Mouse (Mus musculus): Measurements from ENCODE around the gene Robo1. TPM values are rescaled to one million over a fixed set of nuclear protein-coding genes. Genes with fewer than 3 reads are reported as not detected.
A peak's percentile ranks its signal among the peaks of the same experiment; 100 is the strongest.

Robo1 gene
- polyA plus RNA-seq, 1 experiment from 2014 or later, result 54.0 TPM

- no peak overlapping the region for H3K27ac ChIP-seq (replicated peaks)
- no peak overlapping the region for H3K4me3 ChIP-seq
- no peak for ATAC-seq (replicated peaks)
- H3K36me3 ChIP-seq, result 0 out of 2 replicates have a peak, but pooled peaks cover 4% of the 10 kb centered on the region
- no peaks in the 10 kb centered on the region for H3K9me3 ChIP-seq
- H3K4me1 ChIP-seq, result no peaks in the 10 kb centered on the region
- no peak overlapping the region for H3K4me2 ChIP-seq (replicated peaks)
- 79% methylated on average over 8 of the region's 8 CpGs for WGBS
- H3K27me3 ChIP-seq, result no peaks in the 10 kb centered on the region
- H3K9ac ChIP-seq (replicated peaks), result no peak overlapping the region
Observed at GRCm38 (mm10) chr16:73014544-73014943, 706.4 kb downstream of the Robo1 start.

- Histone ChIP-seq H3K4me3 (no peak overlapping the region), H3K9ac (replicated peaks) (no peak overlapping the region), H3K36me3 (0 out of 2 replicates have a peak, but pooled peaks cover 4% of the 10 kb centered on the region), H3K9me3 (no peaks in the 10 kb centered on the region), H3K27ac (replicated peaks) (no peak overlapping the region), H3K4me2 (replicated peaks) (no peak overlapping the region), H3K4me1 (no peaks in the 10 kb centered on the region), H3K27me3 (no peaks in the 10 kb centered on the region)
- 74% methylated on average over 4 of the region's 4 CpGs for whole genome bisulfite sequencing
- no peak for ATAC-seq (replicated peaks)
Observed at GRCm38 (mm10) chr16:73015976-73016375, 707.9 kb downstream of the Robo1 start.

DNA sequence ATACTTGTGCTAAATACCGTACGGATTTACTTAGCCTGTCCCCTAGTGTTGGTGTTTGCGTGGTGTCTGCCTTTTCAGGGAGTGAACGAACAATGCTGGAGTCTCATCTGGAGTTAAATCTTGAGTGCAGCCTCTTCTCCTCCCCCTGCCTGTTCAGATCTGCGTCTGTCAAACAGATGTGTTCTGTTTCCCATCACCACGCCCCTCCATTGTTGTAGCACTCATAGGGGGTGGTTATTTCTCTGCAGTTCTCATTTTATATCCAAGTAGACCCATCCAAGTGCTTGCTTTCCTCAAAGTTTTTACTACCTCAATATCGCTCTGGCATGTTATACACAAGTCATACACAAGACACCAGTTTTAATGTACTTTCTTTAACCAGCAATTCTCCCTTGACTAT is 708.7 kb downstream of the Robo1 start:
- Histone ChIP-seq H3K4me1 (0 out of 2 replicates have a peak, but pooled peaks cover 3% of the 10 kb centered on the region), H3K9ac (replicated peaks) (no peak overlapping the region), H3K27ac (replicated peaks) (no peak overlapping the region), H3K4me3 (no peak overlapping the region), H3K4me2 (replicated peaks) (no peak overlapping the region), H3K36me3 (0 out of 2 replicates have a peak, but pooled peaks cover 4% of the 10 kb centered on the region), H3K9me3 (no peaks in the 10 kb centered on the region), H3K27me3 (no peaks in the 10 kb centered on the region)
- WGBS, result 82% methylated on average over 7 of the region's 7 CpGs
- ATAC-seq (replicated peaks), result no peak

- Histone ChIP-seq H3K4me3 (no peak overlapping the region), H3K9ac (replicated peaks) (no peak overlapping the region), H3K4me1 (0 out of 2 replicates have a peak, but pooled peaks cover 9% of the 10 kb centered on the region), H3K27ac (replicated peaks) (no peak overlapping the region), H3K4me2 (replicated peaks) (no peak overlapping the region), H3K9me3 (no peaks in the 10 kb centered on the region), H3K36me3 (no peaks in the 10 kb centered on the region; the same call in 1 of the 2 replicates), H3K27me3 (no peaks in the 10 kb centered on the region)
- 89% methylated on average over 13 of the region's 13 CpGs for WGBS
- ATAC-seq (replicated peaks), result no peak
Observed at GRCm38 (mm10) chr16:73024326-73024725, 716.2 kb downstream of the Robo1 start.

- H3K9me3 ChIP-seq, result no peaks in the 10 kb centered on the region
- H3K4me2 ChIP-seq (replicated peaks), result no peak overlapping the region
- no peaks in the 10 kb centered on the region for H3K27me3 ChIP-seq
- H3K9ac ChIP-seq (replicated peaks), result no peak overlapping the region
- no peak for ATAC-seq (replicated peaks)
- H3K4me1 ChIP-seq, result 0 out of 2 replicates have a peak, but pooled peaks cover 6% of the 10 kb centered on the region
- no peak overlapping the region for H3K27ac ChIP-seq (replicated peaks)
- 72% methylated on average over 14 of the region's 14 CpGs for WGBS
- H3K36me3 ChIP-seq, result no peaks in the 10 kb centered on the region; the same call in 1 of the 2 replicates
- no peak overlapping the region for H3K4me3 ChIP-seq
Observed at GRCm38 (mm10) chr16:73027692-73028091, 719.6 kb downstream of the Robo1 start.

DNA sequence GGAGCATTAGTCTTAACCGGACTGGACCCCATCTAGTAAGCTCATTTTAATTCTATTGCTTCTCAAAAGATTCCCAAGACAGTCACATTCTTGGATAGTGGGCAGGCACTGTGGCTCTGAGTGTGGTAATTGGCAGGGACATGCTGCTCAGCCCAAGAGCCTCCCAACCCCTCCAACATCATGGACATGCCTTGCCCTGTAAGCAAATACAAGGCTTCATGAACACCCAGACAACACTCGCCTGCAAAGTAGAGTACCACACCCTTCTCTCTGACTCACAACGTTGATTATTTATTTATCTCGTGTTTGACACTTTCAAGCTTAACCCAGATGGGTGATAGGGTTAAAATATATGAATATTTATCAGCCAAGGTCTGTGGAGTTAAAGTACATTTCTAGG is 722.9 kb downstream of the Robo1 start:
- no peak overlapping the region for H3K4me2 ChIP-seq (replicated peaks)
- H3K9me3 ChIP-seq, result no peaks in the 10 kb centered on the region
- no peak overlapping the region for H3K9ac ChIP-seq (replicated peaks)
- H3K4me1 ChIP-seq, result 0 out of 2 replicates have a peak, but pooled peaks cover 6% of the 10 kb centered on the region
- ATAC-seq (replicated peaks), result no peak
- H3K27me3 ChIP-seq, result no peaks in the 10 kb centered on the region
- WGBS, result 71% methylated on average over 4 of the region's 4 CpGs
- H3K36me3 ChIP-seq, result no peaks in the 10 kb centered on the region
- H3K4me3 ChIP-seq, result no peak overlapping the region
- H3K27ac ChIP-seq (replicated peaks), result no peak overlapping the region

DNA sequence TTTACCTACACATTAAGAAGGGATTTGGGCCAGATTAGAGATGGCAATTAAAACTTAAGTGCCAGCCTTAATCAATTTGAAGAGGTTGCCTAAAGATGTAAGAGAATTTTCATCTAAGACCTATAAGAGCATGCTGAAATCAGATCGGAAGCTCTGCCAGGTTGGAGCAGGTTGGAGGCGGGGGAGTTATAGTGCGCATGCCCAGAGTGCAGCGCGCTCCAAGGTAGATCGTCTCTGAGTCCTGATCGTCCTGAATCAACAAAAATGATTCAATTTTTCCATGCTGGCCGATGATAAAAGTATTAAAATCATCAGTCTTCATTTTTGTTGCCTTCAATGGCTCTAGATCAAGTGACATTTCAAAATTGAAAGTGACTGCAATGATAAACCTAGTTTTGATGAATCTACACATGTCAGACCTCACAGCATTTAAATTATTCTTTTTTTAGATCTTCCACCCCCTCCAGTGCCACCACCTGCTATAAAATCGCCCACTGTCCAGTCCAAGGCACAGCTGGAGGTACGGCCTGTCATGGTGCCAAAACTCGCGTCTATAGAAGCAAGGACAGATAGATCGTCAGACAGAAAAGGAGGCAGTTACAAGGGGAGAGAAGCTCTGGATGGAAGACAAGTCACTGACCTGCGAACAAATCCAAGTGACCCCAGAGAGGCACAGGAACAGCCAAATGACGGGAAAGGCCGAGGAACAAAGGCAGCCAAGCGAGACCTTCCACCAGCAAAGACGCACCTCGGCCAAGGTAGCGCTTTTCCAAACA is 727.3 kb downstream of the Robo1 start:
- WGBS, result 83% methylated on average over 20 of the region's 20 CpGs
- no peak for ATAC-seq (replicated peaks)
- Histone ChIP-seq H3K27ac (replicated peaks) (no peak overlapping the region), H3K9ac (replicated peaks) (no peak overlapping the region), H3K36me3 (peaks cover 9% of the 10 kb centered on the region), H3K4me3 (no peak overlapping the region), H3K27me3 (no peaks in the 10 kb centered on the region), H3K4me1 (no peaks in the 10 kb centered on the region), H3K9me3 (no peaks in the 10 kb centered on the region), H3K4me2 (replicated peaks) (no peak overlapping the region)

GRCm38 (mm10) chr16:73038552-73038951 is 730.4 kb downstream of the Robo1 start:
- Histone ChIP-seq H3K9ac (replicated peaks) (no peak overlapping the region), H3K27ac (replicated peaks) (no peak overlapping the region), H3K4me2 (replicated peaks) (no peak overlapping the region), H3K9me3 (no peaks in the 10 kb centered on the region), H3K27me3 (no peaks in the 10 kb centered on the region), H3K36me3 (peaks cover 24% of the 10 kb centered on the region), H3K4me1 (no peaks in the 10 kb centered on the region), H3K4me3 (no peak overlapping the region)
- 76% methylated on average over 7 of the region's 7 CpGs for WGBS
- ATAC-seq (replicated peaks), result no peak

DNA sequence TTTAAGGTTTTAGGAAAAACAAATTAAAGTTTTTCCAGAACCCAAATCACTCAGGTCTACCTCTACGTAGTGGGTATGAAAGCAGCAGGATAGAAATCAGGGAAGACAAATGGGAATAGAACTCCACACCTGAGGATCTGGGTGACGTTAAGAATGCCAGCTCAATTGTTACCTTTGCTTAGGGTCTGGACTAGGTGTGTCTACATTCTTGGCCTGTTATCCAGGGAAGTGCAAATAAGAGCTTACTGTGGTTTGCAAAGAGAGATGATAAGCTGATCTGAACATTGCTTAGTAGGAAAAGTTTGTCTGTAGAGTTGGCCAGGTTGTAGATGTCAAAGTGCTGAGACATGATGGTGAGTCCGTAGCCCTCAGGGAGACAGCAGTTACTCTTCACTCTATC is 754.4 kb downstream of the Robo1 start:
- no peak overlapping the region for H3K27ac ChIP-seq (replicated peaks)
- no peak overlapping the region for H3K4me2 ChIP-seq (replicated peaks)
- no peaks in the 10 kb centered on the region for H3K9me3 ChIP-seq
- H3K27me3 ChIP-seq, result no peaks in the 10 kb centered on the region
- H3K4me1 ChIP-seq, result no peaks in the 10 kb centered on the region
- no peaks in the 10 kb centered on the region for H3K36me3 ChIP-seq
- no peak overlapping the region for H3K4me3 ChIP-seq
- no peak overlapping the region for H3K9ac ChIP-seq (replicated peaks)
- 93% methylated on average over 3 of the region's 3 CpGs for WGBS
- ATAC-seq (replicated peaks), result no peak

GRCm38 (mm10) chr16:73067782-73068181 is 759.7 kb downstream of the Robo1 start:
- Histone ChIP-seq H3K9me3 (no peaks in the 10 kb centered on the region), H3K4me1 (no peaks in the 10 kb centered on the region), H3K36me3 (no peaks in the 10 kb centered on the region), H3K27ac (replicated peaks) (no peak overlapping the region), H3K9ac (replicated peaks) (no peak overlapping the region), H3K4me3 (no peak overlapping the region), H3K27me3 (no peaks in the 10 kb centered on the region), H3K4me2 (replicated peaks) (no peak overlapping the region)
- ATAC-seq (replicated peaks), result no peak
- WGBS, result 91% methylated on average over 7 of the region's 7 CpGs

DNA sequence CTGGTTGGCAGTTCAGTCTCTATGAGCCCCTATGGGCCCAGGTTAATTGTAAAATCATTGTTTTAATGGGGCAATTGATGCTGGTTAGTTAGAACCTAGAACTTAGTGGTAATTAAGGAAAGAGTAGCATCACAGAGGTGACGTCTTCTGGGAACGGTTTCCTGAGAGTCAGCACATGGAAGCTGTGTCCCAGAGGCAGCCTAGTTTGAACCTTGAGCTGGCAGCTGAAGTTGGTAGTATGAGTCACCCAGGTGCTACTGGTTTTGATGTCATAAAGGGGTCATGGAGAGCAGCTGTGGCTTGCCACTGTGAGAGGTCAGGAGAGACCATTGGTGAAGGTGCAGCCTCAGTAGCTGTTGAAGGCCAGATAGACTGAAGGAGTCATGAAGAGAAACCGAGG is 763.9 kb downstream of the Robo1 start:
- no peaks in the 10 kb centered on the region for H3K9me3 ChIP-seq
- no peak overlapping the region for H3K27ac ChIP-seq (replicated peaks)

DNA sequence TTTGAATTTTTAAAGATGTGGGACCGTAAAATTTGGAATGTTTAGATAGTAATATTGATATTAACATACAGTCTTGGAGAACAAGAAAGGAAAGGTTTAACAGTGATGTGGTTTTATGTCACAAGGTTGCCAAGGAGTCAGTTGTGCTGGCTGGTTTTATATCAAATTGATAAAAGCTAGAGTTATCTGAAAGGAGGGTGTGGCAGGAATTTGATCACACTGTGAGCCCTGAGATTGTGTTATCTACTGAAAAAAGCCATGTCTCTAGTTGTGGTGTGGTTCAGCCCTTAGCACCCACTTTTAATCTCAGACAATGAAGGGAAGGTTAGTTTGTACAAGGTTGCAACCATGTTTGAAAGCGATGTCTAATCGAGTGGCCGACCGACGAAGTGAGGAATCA is 764.8 kb downstream of the Robo1 start:
- ATAC-seq (replicated peaks), result no peak
- H3K36me3 ChIP-seq, result no peaks in the 10 kb centered on the region
- H3K4me3 ChIP-seq, result no peak overlapping the region
- no peaks in the 10 kb centered on the region for H3K4me1 ChIP-seq
- no peaks in the 10 kb centered on the region for H3K9me3 ChIP-seq
- no peak overlapping the region for H3K9ac ChIP-seq (replicated peaks)
- no peak overlapping the region for H3K27ac ChIP-seq (replicated peaks)
- no peaks in the 10 kb centered on the region for H3K27me3 ChIP-seq
- WGBS, result 93% methylated on average over 6 of the region's 6 CpGs
- H3K4me2 ChIP-seq (replicated peaks), result no peak overlapping the region

More for the DNA sequence above, 763.9 kb downstream of the Robo1 start:
- no peak overlapping the region for H3K4me3 ChIP-seq
- ATAC-seq (replicated peaks), result no peak
- H3K4me1 ChIP-seq, result no peaks in the 10 kb centered on the region
- H3K36me3 ChIP-seq, result no peaks in the 10 kb centered on the region
- H3K4me2 ChIP-seq (replicated peaks), result no peak overlapping the region
- no peak overlapping the region for H3K9ac ChIP-seq (replicated peaks)
- no peaks in the 10 kb centered on the region for H3K27me3 ChIP-seq
- 94% methylated on average over 3 of the region's 3 CpGs for WGBS

DNA sequence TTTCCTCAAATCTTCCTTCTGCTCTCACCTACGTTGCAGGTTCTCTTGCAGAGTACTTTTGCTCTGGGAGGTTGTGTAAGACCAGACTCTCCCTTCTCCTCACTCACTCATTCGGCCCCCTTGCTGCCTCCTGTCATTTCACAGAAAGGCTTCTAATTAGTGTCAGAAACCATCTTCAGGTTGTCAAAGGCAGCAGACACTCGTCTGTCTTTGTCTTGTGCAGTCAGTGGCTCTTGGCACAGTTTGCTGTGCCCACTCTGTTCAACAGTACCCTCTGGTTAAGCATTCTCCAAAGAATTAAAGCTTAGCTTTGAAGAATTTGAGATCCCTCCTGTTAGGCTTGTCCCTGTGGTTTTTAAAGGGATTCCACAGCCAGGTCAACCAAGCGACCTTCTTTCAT is 774.3 kb downstream of the Robo1 start:
- Histone ChIP-seq H3K4me1 (no peaks in the 10 kb centered on the region), H3K27me3 (no peaks in the 10 kb centered on the region), H3K36me3 (no peaks in the 10 kb centered on the region), H3K9ac (replicated peaks) (no peak overlapping the region), H3K9me3 (no peaks in the 10 kb centered on the region), H3K27ac (replicated peaks) (no peak overlapping the region), H3K4me2 (replicated peaks) (no peak overlapping the region), H3K4me3 (no peak overlapping the region)
- 52% methylated on average over 4 of the region's 4 CpGs for WGBS
- ATAC-seq (replicated peaks), result 0 out of 2 replicates have a peak, but pooled peaks have one; percentile 35
